Mouse (Mus musculus) myocyte (in vitro differentiated cells): ENCODE measurements around the gene Dhx37.

ENCODE experiments used
- CEBPB ChIP-seq: IDR thresholded peaks from 2 replicates; pipeline ENCODE4 v1.6.1; 2011; ENCODE audit warnings: mild to moderate bottlenecking, moderate library complexity; ENCODE audit not compliant: poor library complexity, insufficient read depth, severe bottlenecking
- E2F4 ChIP-seq: IDR thresholded peaks from one replicate; pipeline ENCODE4 v1.6.1; 2011; ENCODE audit warnings: mild to moderate bottlenecking, control low read depth, moderate library complexity; ENCODE audit not compliant: insufficient read depth
- MAX ChIP-seq: IDR thresholded peaks from one replicate; pipeline ENCODE4 v1.6.1; 2011; ENCODE audit warnings: low read depth, mild to moderate bottlenecking, control low read depth
- MYOD1 ChIP-seq, 3 experiments: IDR thresholded peaks; one replicate each; pipeline ENCODE4 v1.6.1; 2011; ENCODE audit warnings: control low read depth in 2 of 3, low read depth in 2 of 3, mild to moderate bottlenecking in 2 of 3, moderate library complexity in 1 of 3; ENCODE audit not compliant: insufficient read length in 2 of 3, control insufficient read depth in 1 of 3
- MYOG ChIP-seq, 3 experiments: IDR thresholded peaks; one replicate each; pipeline ENCODE4 v1.6.1; 2011; ENCODE audit warnings: control low read depth in 2 of 3, low read depth in 2 of 3, mild to moderate bottlenecking in 2 of 3; ENCODE audit not compliant: insufficient read length in 2 of 3, control insufficient read depth in 1 of 3, insufficient read depth in 1 of 3
- POLR2A ChIP-seq: IDR thresholded peaks from one replicate; pipeline ENCODE4 v1.6.1; 2011; ENCODE audit warnings: low read depth, mild to moderate bottlenecking, control low read depth, moderate library complexity; ENCODE audit not compliant: insufficient read length
- SRF ChIP-seq: IDR thresholded peaks from one replicate; pipeline ENCODE4 v1.6.1; 2011; ENCODE audit warnings: low read depth; ENCODE audit not compliant: control insufficient read depth, insufficient read length
- TCF12 ChIP-seq: IDR thresholded peaks from one replicate; pipeline ENCODE4 v1.6.1; 2011; ENCODE audit warnings: mild to moderate bottlenecking, control low read depth; ENCODE audit not compliant: poor library complexity, insufficient read depth, severe bottlenecking
- TCF3 ChIP-seq: IDR thresholded peaks from one replicate; pipeline ENCODE4 v1.6.1; 2011; ENCODE audit warnings: low read depth, control low read depth; ENCODE audit not compliant: insufficient read length
- USF1 ChIP-seq: IDR thresholded peaks from one replicate; pipeline ENCODE4 v1.6.1; 2011; ENCODE audit warnings: low read depth, mild to moderate bottlenecking, control low read depth, moderate library complexity

GRCm38 (mm10) chr5:125472796-125473475 is 39.0 kb upstream of the Dhx37 start:
- TF ChIP-seq POLR2A: no peak
- TF ChIP-seq CEBPB: no peak
- no peak for TF ChIP-seq E2F4
- TF ChIP-seq TCF3: no peak
- no peak for TF ChIP-seq MAX
- no peak for TF ChIP-seq SRF
- TF ChIP-seq USF1: no peak
- TF ChIP-seq MYOG (IDR thresholded peaks at IDR 0.05; ENCODE audit: control insufficient read depth in 1 of 3, insufficient read depth in 1 of 3, insufficient read length in 2 of 3, low read depth in 2 of 3): no peak
- no peak for TF ChIP-seq TCF12
- TF ChIP-seq MYOD1 (IDR thresholded peaks at IDR 0.05; ENCODE audit: control insufficient read depth in 1 of 3, insufficient read length in 2 of 3, low read depth in 2 of 3): no peak
